Mouse (Mus musculus): ENCODE data around the gene Moxd1. TPM values are rescaled to one million over a fixed set of nuclear protein-coding genes. Genes with fewer than 3 reads are reported as not detected.

Gene Moxd1
- polyA plus RNA-seq, 1 experiment from 2014 or later, result 29.8 TPM

DNA sequence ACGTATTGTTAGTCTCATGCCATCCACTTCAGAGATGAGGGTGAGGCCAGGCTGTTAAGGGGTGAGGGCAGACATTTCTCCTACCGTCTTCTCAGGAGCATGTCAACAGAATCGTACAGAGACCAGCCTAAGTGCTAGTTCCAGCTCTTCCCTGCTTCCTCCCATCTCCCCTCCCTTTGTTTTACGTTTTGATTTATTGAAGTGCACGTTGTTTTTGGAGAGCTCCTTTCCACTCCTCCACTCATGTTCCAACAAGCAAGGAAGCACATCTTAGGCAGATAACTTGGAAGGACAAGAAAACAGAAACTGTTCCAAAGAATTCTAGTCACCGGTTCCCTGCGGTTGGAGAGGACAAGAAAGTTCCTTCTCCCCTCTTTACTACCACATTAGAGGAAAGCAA lies 52.9 kb downstream of the Moxd1 start:
- Histone ChIP-seq H3K27ac (replicated peaks) (no peak overlapping the region), H3K4me1 (no peaks in the 10 kb centered on the region), H3K4me2 (replicated peaks) (no peak overlapping the region)

DNA sequence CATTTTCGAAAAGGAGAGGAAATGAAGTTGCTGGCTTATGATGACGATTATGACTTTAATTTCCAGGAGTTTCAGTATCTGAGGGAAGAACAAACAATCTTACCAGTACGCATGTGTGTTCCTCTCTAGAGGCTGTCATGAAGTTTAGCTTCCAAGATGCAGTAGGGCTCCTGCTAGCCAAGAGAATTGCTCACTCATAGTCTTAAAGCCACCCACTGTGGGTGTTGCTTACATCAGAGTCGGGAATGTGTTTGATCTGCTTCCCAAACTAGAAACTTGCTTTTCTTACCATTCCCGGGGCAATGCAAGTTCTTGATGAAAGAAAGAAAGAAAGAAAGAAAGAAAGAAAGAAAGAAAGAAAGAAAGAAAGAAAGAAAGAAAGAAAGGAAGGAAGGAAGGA lies 59.3 kb downstream of the Moxd1 start:
- H3K27ac ChIP-seq (replicated peaks), result no peak overlapping the region
- WGBS, result 60% methylated on average over 5 of the region's 5 CpGs
- ATAC-seq (ENCODE audit: insufficient number of reproducible peaks, low FRiP score, low TSS enrichment, low read depth), result no peak
- H3K9me3 ChIP-seq (replicated peaks), result no peaks in the 10 kb centered on the region
- H3K9ac ChIP-seq, result no peak overlapping the region
- no peaks in the 10 kb centered on the region for H3K27me3 ChIP-seq
- no peak overlapping the region for H3K4me2 ChIP-seq (replicated peaks)
- no peaks in the 10 kb centered on the region for H3K36me3 ChIP-seq
- H3K4me1 ChIP-seq, result no peaks in the 10 kb centered on the region
- no peak overlapping the region for H3K4me3 ChIP-seq (replicated peaks)

More for the DNA sequence above, 52.9 kb downstream of the Moxd1 start:
- no peak overlapping the region for H3K9ac ChIP-seq
- H3K4me3 ChIP-seq (replicated peaks), result no peak overlapping the region
- ATAC-seq (ENCODE audit: insufficient number of reproducible peaks, low FRiP score, low TSS enrichment, low read depth), result no peak
- H3K27me3 ChIP-seq, result no peaks in the 10 kb centered on the region
- 42% methylated on average over 7 of the region's 7 CpGs for WGBS
- no peaks in the 10 kb centered on the region for H3K36me3 ChIP-seq
- H3K9me3 ChIP-seq (replicated peaks), result no peaks in the 10 kb centered on the region

DNA sequence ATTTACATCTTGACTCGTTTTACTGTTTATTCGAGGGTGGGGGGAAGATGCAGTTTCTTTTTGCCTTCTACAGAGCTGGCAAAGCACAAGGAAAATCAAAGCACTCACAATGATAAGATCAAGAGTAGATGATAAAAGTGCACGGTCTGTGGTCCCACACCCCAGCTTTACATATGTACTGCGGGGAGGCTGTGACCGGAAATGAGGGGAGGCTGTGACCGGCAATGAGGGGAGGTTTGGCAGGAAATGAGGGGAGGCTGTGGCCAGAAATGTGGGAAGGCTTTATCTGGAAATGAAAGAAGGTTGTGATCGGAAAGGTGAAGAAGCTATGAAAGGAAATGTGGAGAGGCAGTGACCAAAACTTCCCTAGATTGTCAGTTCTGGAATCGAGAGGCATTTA lies 68.3 kb downstream of the Moxd1 start:
- no peaks in the 10 kb centered on the region for H3K27me3 ChIP-seq
- WGBS, result 70% methylated on average over 8 of the region's 8 CpGs
- ATAC-seq (ENCODE audit: insufficient number of reproducible peaks, low FRiP score, low TSS enrichment, low read depth), result no peak
- no peaks in the 10 kb centered on the region for H3K36me3 ChIP-seq
- no peak overlapping the region for H3K9ac ChIP-seq
- no peak overlapping the region for H3K4me2 ChIP-seq (replicated peaks)
- no peak overlapping the region for H3K27ac ChIP-seq (replicated peaks)
- no peaks in the 10 kb centered on the region for H3K9me3 ChIP-seq (replicated peaks)
- no peaks in the 10 kb centered on the region for H3K4me1 ChIP-seq
- no peak overlapping the region for H3K4me3 ChIP-seq (replicated peaks)

DNA sequence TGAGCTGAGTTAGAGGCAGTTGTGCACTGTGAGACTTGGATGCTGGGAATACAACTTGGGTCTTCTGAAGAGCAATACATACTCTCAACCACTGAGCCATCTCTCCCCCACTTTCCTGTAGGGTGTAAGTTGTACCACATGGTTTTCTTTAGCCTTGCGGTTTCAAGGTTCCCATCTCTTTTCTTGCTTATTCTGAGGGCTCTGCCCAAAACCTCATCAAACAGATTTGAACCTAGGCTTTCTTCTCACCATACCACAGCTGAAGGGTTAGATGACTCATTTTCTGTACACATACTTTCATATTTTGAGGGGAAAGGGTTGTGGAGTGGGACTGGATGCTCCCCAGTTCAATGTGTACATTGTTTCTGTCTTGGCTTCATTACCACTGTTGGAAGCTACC lies 69.4 kb downstream of the Moxd1 start:
- Histone ChIP-seq H3K4me1 (no peaks in the 10 kb centered on the region), H3K36me3 (no peaks in the 10 kb centered on the region), H3K27me3 (no peaks in the 10 kb centered on the region), H3K4me3 (replicated peaks) (no peak overlapping the region), H3K4me2 (replicated peaks) (no peak overlapping the region), H3K27ac (replicated peaks) (no peak overlapping the region), H3K9me3 (replicated peaks) (no peaks in the 10 kb centered on the region), H3K9ac (no peak overlapping the region)
- no peak for ATAC-seq (ENCODE audit: insufficient number of reproducible peaks, low FRiP score, low TSS enrichment, low read depth)
- 73% methylated on average over 1 of the region's 1 CpGs for WGBS

DNA sequence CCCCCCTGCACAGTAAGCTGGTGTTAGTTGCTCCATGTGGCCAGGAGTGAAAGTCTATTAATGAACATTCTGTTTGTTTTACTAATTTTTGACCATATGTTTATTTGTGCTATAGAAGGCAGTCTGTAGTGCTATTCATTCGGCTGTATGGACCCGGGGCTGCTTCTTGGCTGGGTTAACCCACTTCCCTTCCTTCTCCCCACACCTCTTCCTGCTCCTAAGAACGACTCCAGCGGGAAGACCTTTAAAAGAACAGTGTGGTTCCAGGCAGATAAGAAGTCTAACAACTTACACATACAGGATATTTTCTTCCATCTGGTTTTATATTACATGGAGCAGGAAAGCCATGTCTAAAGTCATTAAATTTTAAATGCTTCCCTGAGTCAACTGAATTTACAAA lies 73.3 kb downstream of the Moxd1 start:
- Histone ChIP-seq H3K4me1 (no peaks in the 10 kb centered on the region), H3K9ac (no peak overlapping the region), H3K4me3 (replicated peaks) (no peak overlapping the region), H3K4me2 (replicated peaks) (no peak overlapping the region), H3K36me3 (no peaks in the 10 kb centered on the region), H3K9me3 (replicated peaks) (no peaks in the 10 kb centered on the region), H3K27me3 (no peaks in the 10 kb centered on the region), H3K27ac (replicated peaks) (no peak overlapping the region)
- 37% methylated on average over 4 of the region's 4 CpGs for WGBS
- ATAC-seq (ENCODE audit: insufficient number of reproducible peaks, low FRiP score, low TSS enrichment, low read depth), result no peak

DNA sequence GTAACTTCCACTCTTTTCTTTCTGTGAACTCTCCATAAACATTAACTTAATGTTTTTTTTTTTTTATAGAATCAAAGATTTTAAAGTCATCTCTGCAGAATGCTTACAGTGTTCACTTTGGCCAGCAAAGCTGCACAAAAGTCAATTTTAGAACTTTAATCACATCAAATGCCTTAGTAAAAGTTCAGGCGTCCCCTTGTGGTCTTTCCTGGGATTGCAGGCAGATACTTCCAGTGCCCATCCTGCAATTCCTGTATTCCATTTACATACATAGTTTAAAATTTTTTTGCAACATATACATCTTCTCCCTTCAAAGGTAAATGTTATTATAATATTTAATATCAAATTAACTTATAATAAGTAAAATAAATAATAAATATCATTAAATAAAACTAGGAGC lies 74.5 kb downstream of the Moxd1 start:
- H3K4me3 ChIP-seq (replicated peaks), result no peak overlapping the region
- no peaks in the 10 kb centered on the region for H3K36me3 ChIP-seq
- no peak for ATAC-seq (ENCODE audit: insufficient number of reproducible peaks, low FRiP score, low TSS enrichment, low read depth)
- H3K27me3 ChIP-seq, result no peaks in the 10 kb centered on the region
- H3K4me2 ChIP-seq (replicated peaks), result no peak overlapping the region
- H3K4me1 ChIP-seq, result no peaks in the 10 kb centered on the region
- H3K9me3 ChIP-seq (replicated peaks), result no peaks in the 10 kb centered on the region
- H3K27ac ChIP-seq (replicated peaks), result no peak overlapping the region
- 0% methylated on average over 1 of the region's 1 CpGs for WGBS
- H3K9ac ChIP-seq, result no peak overlapping the region

DNA sequence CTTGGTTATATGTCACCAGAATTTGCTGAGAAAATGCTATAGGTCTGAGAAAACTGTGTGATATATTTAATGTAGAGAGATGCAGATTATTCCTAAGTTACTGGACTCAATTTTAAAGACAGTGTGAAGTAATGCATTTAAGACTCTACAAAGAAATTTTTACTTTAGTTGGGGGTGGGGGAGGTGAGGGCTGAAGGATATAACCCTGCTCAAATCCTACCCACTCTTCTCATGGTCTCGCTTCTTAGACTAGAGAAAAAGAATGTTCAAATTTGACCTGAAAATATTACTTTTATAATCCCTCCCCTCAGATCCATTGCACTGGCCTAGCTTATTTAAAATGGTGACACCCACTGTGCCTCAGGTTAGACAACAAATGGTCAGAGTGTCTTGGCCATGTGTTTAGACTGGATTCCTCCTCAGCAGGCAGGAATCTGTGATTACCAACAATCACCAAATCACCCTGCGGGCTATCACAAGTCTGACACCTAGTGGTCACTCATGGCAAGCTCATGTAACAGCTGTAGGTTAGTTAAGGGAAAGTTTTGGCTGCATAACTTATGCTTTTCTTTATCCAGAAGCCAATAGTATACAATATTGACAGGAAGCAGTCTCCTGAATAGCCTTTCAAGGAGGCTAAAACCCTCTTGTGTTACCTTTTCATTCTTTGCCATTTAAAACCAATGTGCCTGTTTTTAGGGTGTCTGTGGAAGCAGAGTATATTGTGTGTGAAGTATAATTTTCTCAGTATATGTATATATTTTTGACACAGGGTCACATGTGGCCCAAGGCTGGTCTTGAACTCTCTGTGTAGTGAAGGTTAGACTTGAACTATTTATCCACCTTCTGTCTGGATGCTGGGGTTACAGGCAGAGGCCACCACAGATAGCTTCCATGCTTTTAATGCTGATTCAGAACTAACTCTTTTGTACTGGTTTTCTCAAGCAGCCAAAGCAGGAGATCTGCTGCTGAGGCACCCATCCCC lies 75.2 kb downstream of the Moxd1 start:
- ATAC-seq (ENCODE audit: insufficient number of reproducible peaks, low FRiP score, low TSS enrichment, low read depth), result peak; percentile 24; the same call in 1 of the 2 replicates
- Histone ChIP-seq H3K4me3 (replicated peaks) (no peak overlapping the region), H3K4me1 (no peaks in the 10 kb centered on the region), H3K4me2 (replicated peaks) (no peak overlapping the region), H3K27me3 (no peaks in the 10 kb centered on the region), H3K27ac (replicated peaks) (no peak overlapping the region), H3K36me3 (no peaks in the 10 kb centered on the region), H3K9me3 (replicated peaks) (no peaks in the 10 kb centered on the region), H3K9ac (no peak overlapping the region)
- WGBS, result 44% methylated on average over 2 of the region's 2 CpGs

DNA sequence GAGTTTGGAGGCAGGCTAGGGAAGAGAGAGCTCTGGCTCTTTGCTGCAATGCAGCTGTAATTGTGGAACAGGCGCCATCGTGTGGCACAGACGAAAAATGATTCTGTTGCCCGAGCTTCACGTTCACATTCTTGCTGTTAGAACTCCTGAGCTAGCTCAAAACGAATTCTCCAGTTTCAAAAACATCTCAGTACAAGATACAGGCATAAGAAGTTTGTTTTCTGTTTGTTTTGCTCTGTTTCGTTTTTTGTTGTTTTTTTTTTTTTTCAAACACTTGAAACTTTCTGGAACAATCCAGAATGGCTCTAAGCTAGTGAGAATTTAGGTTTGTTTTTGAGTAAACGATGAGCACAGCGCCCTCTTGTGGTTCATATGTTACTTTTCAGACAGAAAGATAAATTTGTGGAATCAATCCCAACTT lies 88.9 kb downstream of the Moxd1 start:
- H3K36me3 ChIP-seq, result no peaks in the 10 kb centered on the region
- no peak overlapping the region for H3K27ac ChIP-seq (replicated peaks)
- ATAC-seq (ENCODE audit: insufficient number of reproducible peaks, low FRiP score, low TSS enrichment, low read depth), result no peak
- no peaks in the 10 kb centered on the region for H3K9me3 ChIP-seq (replicated peaks)
- peak overlapping the region; percentile 28; the same call in 1 of the 2 replicates for H3K4me2 ChIP-seq (replicated peaks)
- H3K9ac ChIP-seq, result no peak overlapping the region
- no peaks in the 10 kb centered on the region for H3K4me1 ChIP-seq
- H3K4me3 ChIP-seq (replicated peaks), result peak overlapping the region; percentile 29
- H3K27me3 ChIP-seq, result no peaks in the 10 kb centered on the region
- WGBS, result under 1% methylated on average over 9 of the region's 9 CpGs

DNA sequence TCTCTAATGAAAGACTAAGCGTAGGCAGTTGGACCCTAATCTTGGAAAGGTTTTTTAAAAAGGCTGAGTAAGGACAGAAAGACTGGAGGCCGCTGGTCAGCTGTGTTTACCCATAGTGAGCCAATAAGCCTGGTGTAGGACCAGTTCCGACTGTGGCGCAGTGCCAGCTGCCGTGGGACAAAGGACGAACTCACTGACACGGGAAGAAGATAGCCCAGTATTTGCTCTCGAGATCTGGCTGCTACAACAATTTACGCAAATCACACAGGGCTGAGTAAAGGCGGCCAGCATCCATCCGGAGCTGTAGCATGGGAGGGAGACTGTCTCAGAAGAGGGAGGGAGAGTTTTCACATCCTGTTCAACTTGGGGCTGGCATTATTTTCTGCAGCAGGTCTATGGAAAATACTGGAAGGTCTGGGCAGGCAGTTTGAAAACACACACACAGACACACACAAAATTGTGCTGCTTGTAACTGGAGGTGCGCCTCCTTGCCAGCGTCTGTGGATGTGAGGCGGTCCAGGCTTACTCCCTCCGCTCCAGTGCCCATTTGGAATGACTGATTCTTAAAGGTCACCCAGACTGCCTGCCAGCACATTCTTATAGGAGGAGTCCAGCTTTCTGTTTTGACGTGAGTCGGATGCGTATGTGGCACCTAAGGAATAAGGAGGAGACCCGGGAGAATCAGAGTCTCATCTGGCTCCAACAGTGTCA lies 94.0 kb downstream of the Moxd1 start:
- Histone ChIP-seq H3K4me1 (no peaks in the 10 kb centered on the region), H3K36me3 (no peaks in the 10 kb centered on the region), H3K4me3 (replicated peaks) (no peak overlapping the region), H3K4me2 (replicated peaks) (no peak overlapping the region), H3K9me3 (replicated peaks) (no peaks in the 10 kb centered on the region), H3K27ac (replicated peaks) (no peak overlapping the region), H3K9ac (no peak overlapping the region), H3K27me3 (no peaks in the 10 kb centered on the region)
- ATAC-seq (ENCODE audit: insufficient number of reproducible peaks, low FRiP score, low TSS enrichment, low read depth), result no peak; the same call in 1 of the 2 replicates
- 65% methylated on average over 19 of the region's 19 CpGs for WGBS

DNA sequence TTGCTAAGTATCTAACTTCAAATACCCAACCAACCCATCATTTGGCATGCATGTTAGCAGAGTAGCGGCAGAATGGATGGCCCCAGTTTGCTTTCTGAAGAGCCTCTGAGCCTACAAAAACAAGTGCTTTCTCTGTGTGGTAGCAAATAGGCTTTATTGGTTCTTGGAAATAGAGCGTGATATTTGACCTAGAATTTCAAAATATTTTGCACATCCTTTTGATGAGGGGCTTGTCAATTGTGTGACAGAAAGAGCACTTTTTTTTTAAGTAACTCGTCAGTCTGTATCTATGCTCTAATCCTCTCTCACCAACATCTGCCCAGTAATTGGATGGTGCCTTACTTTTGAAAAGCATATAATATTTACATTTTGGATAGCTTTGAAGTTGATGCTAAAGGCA lies 97.0 kb downstream of the Moxd1 start:
- no peak overlapping the region for H3K27ac ChIP-seq (replicated peaks)
- no peak overlapping the region for H3K4me2 ChIP-seq (replicated peaks)
- H3K27me3 ChIP-seq, result no peaks in the 10 kb centered on the region
- WGBS, result 62% methylated on average over 3 of the region's 3 CpGs
- H3K9ac ChIP-seq, result no peak overlapping the region
- no peaks in the 10 kb centered on the region for H3K4me1 ChIP-seq
- H3K36me3 ChIP-seq, result no peaks in the 10 kb centered on the region
- no peaks in the 10 kb centered on the region for H3K9me3 ChIP-seq (replicated peaks)
- H3K4me3 ChIP-seq (replicated peaks), result no peak overlapping the region
- ATAC-seq (ENCODE audit: insufficient number of reproducible peaks, low FRiP score, low TSS enrichment, low read depth), result no peak

DNA sequence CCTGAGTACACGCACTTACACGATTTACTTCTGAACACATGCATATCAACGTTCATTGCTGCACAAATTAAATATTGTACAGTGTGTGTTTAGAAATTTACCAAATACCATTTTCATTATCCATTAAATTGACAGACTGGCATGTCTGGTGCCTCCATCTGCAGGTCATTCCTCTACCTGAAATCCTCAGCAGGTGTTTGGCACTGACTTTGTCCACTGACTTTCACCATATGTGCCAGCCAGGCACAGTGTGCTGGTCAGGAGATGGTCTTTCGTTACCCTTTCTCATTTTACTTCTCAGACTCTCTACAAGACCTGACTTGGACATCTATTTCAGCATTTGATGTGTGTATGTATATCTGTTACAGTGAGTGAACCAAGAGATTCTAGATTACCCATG lies 99.7 kb downstream of the Moxd1 start:
- 91% methylated on average over 4 of the region's 4 CpGs for WGBS
- no peaks in the 10 kb centered on the region for H3K36me3 ChIP-seq
- ATAC-seq (ENCODE audit: insufficient number of reproducible peaks, low FRiP score, low TSS enrichment, low read depth), result no peak
- H3K4me1 ChIP-seq, result no peaks in the 10 kb centered on the region
- H3K9ac ChIP-seq, result no peak overlapping the region
- H3K27me3 ChIP-seq, result no peaks in the 10 kb centered on the region
- no peak overlapping the region for H3K27ac ChIP-seq (replicated peaks)
- no peaks in the 10 kb centered on the region for H3K9me3 ChIP-seq (replicated peaks)
- H3K4me3 ChIP-seq (replicated peaks), result no peak overlapping the region
- H3K4me2 ChIP-seq (replicated peaks), result no peak overlapping the region

All from embryonic facial prominence, embryonic 15.5 days (tissue).